Mouse (Mus musculus): ENCODE measurements around the gene Dnaja2. TPM values are rescaled to one million over a fixed set of nuclear protein-coding genes. Genes with fewer than 3 reads are reported as not detected.

The Dnaja2 gene
- polyA plus RNA-seq, 1 experiment from 2014 or later = 142 TPM

GRCm38 (mm10) chr8:85503065-85503464 lies 52.1 kb downstream of the Dnaja2 start:
- Histone ChIP-seq H3K4me1 (ENCODE audit: control insufficient read depth, insufficient read depth, low read length) (0 out of 2 replicates have a peak, but pooled peaks cover 4% of the 10 kb centered on the region), H3K27me3 (ENCODE audit: control insufficient read depth, insufficient read depth, low read length) (no peaks in the 10 kb centered on the region), H3K9me3 (replicated peaks; ENCODE audit: control insufficient read depth, low read length) (no peaks in the 10 kb centered on the region), H3K4me2 (no peak overlapping the region), H3K27ac (ENCODE audit: low read depth, low read length) (no peak overlapping the region), H3K9ac (ENCODE audit: low read depth, low read length) (no peak overlapping the region), H3K36me3 (ENCODE audit: control insufficient read depth, insufficient read depth, low read length) (peaks cover 3% of the 10 kb centered on the region; the same call in 1 of the 2 replicates), H3K4me3 (ENCODE audit: low read depth, low read length) (no peak overlapping the region)
- 64% methylated on average over 3 of the region's 3 CpGs for WGBS (ENCODE audit: insufficient replicate concordance)
- no peak for ATAC-seq (replicated peaks; ENCODE audit: insufficient number of reproducible peaks, low FRiP score, low TSS enrichment)

DNA sequence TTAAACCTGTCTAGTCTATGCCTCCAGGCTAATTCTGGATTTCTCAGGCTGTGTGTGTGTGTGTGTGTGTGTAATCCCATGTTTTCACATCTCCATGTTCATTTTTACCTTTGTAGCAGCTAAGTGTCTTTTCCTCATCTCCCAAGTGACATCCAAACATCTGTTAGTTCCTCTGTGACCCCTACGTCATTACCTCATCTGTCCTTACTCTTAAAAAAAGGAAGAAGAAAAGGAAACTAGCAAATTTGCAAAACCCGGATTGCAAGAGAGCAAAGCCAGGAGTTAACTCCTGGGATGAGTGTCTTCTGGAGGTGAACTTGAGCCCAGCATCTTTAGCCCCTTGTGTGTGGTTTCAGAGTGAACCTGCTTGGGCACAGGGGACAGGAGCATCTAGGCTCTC lies 52.8 kb downstream of the Dnaja2 start:
- no peak for ATAC-seq (replicated peaks; ENCODE audit: insufficient number of reproducible peaks, low FRiP score, low TSS enrichment)
- Histone ChIP-seq H3K27ac (ENCODE audit: low read depth, low read length) (no peak overlapping the region), H3K36me3 (ENCODE audit: control insufficient read depth, insufficient read depth, low read length) (peaks cover 3% of the 10 kb centered on the region; the same call in 1 of the 2 replicates), H3K9me3 (replicated peaks; ENCODE audit: control insufficient read depth, low read length) (no peaks in the 10 kb centered on the region), H3K27me3 (ENCODE audit: control insufficient read depth, insufficient read depth, low read length) (no peaks in the 10 kb centered on the region), H3K4me2 (no peak overlapping the region), H3K4me3 (ENCODE audit: low read depth, low read length) (no peak overlapping the region), H3K4me1 (ENCODE audit: control insufficient read depth, insufficient read depth, low read length) (0 out of 2 replicates have a peak, but pooled peaks cover 4% of the 10 kb centered on the region), H3K9ac (ENCODE audit: low read depth, low read length) (no peak overlapping the region)
- WGBS (ENCODE audit: insufficient replicate concordance) = 74% methylated on average over 2 of the region's 2 CpGs

GRCm38 (mm10) chr8:85500955-85501685 lies 54.0 kb downstream of the Dnaja2 start:
- Histone ChIP-seq H3K4me2 (no peak overlapping the region), H3K27me3 (ENCODE audit: control insufficient read depth, insufficient read depth, low read length) (no peaks in the 10 kb centered on the region), H3K36me3 (ENCODE audit: control insufficient read depth, insufficient read depth, low read length) (peaks cover 3% of the 10 kb centered on the region; the same call in 1 of the 2 replicates), H3K4me3 (ENCODE audit: low read depth, low read length) (no peak overlapping the region), H3K27ac (ENCODE audit: low read depth, low read length) (no peak overlapping the region), H3K4me1 (ENCODE audit: control insufficient read depth, insufficient read depth, low read length) (0 out of 2 replicates have a peak, but pooled peaks cover 4% of the 10 kb centered on the region), H3K9me3 (replicated peaks; ENCODE audit: control insufficient read depth, low read length) (no peaks in the 10 kb centered on the region), H3K9ac (ENCODE audit: low read depth, low read length) (no peak overlapping the region)
- ATAC-seq (replicated peaks; ENCODE audit: insufficient number of reproducible peaks, low FRiP score, low TSS enrichment) = no peak
- WGBS (ENCODE audit: insufficient replicate concordance) = 78% methylated on average over 11 of the region's 11 CpGs

- Histone ChIP-seq H3K9ac (ENCODE audit: low read depth, low read length) (no peak overlapping the region), H3K27me3 (ENCODE audit: control insufficient read depth, insufficient read depth, low read length) (no peaks in the 10 kb centered on the region), H3K36me3 (ENCODE audit: control insufficient read depth, insufficient read depth, low read length) (peaks cover 3% of the 10 kb centered on the region; the same call in 1 of the 2 replicates), H3K4me1 (ENCODE audit: control insufficient read depth, insufficient read depth, low read length) (0 out of 2 replicates have a peak, but pooled peaks cover 4% of the 10 kb centered on the region), H3K9me3 (replicated peaks; ENCODE audit: control insufficient read depth, low read length) (no peaks in the 10 kb centered on the region), H3K4me2 (no peak overlapping the region), H3K27ac (ENCODE audit: low read depth, low read length) (no peak overlapping the region), H3K4me3 (ENCODE audit: low read depth, low read length) (no peak overlapping the region)
- WGBS (ENCODE audit: insufficient replicate concordance) = 82% methylated on average over 10 of the region's 10 CpGs
- ATAC-seq (replicated peaks; ENCODE audit: insufficient number of reproducible peaks, low FRiP score, low TSS enrichment) = no peak
Observed at GRCm38 (mm10) chr8:85500460-85500859, 54.7 kb downstream of the Dnaja2 start.

GRCm38 (mm10) chr8:85498577-85498976 lies 56.6 kb downstream of the Dnaja2 start:
- Histone ChIP-seq H3K9ac (ENCODE audit: low read depth, low read length) (no peak overlapping the region), H3K27ac (ENCODE audit: low read depth, low read length) (no peak overlapping the region), H3K36me3 (ENCODE audit: control insufficient read depth, insufficient read depth, low read length) (no peaks in the 10 kb centered on the region), H3K27me3 (ENCODE audit: control insufficient read depth, insufficient read depth, low read length) (no peaks in the 10 kb centered on the region), H3K4me2 (no peak overlapping the region), H3K9me3 (replicated peaks; ENCODE audit: control insufficient read depth, low read length) (no peaks in the 10 kb centered on the region), H3K4me1 (ENCODE audit: control insufficient read depth, insufficient read depth, low read length) (0 out of 2 replicates have a peak, but pooled peaks cover 4% of the 10 kb centered on the region), H3K4me3 (ENCODE audit: low read depth, low read length) (no peak overlapping the region)
- 28% methylated on average over 2 of the region's 2 CpGs for WGBS (ENCODE audit: insufficient replicate concordance)
- no peak for ATAC-seq (replicated peaks; ENCODE audit: insufficient number of reproducible peaks, low FRiP score, low TSS enrichment)

GRCm38 (mm10) chr8:85496778-85497177 lies 58.4 kb downstream of the Dnaja2 start:
- Histone ChIP-seq H3K27ac (ENCODE audit: low read depth, low read length) (no peak overlapping the region), H3K27me3 (ENCODE audit: control insufficient read depth, insufficient read depth, low read length) (no peaks in the 10 kb centered on the region), H3K4me2 (no peak overlapping the region), H3K4me1 (ENCODE audit: control insufficient read depth, insufficient read depth, low read length) (0 out of 2 replicates have a peak, but pooled peaks cover 4% of the 10 kb centered on the region), H3K9ac (ENCODE audit: low read depth, low read length) (no peak overlapping the region), H3K9me3 (replicated peaks; ENCODE audit: control insufficient read depth, low read length) (no peaks in the 10 kb centered on the region), H3K4me3 (ENCODE audit: low read depth, low read length) (no peak overlapping the region), H3K36me3 (ENCODE audit: control insufficient read depth, insufficient read depth, low read length) (no peaks in the 10 kb centered on the region)
- WGBS (ENCODE audit: insufficient replicate concordance) = 83% methylated on average over 4 of the region's 4 CpGs
- ATAC-seq (replicated peaks; ENCODE audit: insufficient number of reproducible peaks, low FRiP score, low TSS enrichment) = no peak

DNA sequence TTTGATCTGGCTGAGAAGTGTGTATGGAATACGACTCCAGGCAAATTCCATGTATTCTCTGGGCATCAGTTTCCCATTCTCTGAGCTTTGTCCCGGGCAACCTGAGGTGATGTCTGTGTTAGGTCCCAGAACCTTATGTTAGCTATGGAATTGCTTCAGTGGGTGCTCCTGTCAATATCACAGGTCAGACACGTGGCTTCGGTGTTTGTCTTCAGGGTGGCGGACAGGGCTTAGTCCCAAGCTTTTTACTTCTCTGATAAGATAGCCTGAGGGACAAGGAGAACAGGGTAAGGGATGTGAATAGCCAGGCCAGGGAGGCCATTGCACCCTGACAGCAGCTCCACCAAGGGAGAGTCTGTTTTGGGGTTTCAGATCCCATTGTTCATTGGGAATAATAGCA lies 59.0 kb downstream of the Dnaja2 start:
- Histone ChIP-seq H3K36me3 (ENCODE audit: control insufficient read depth, insufficient read depth, low read length) (no peaks in the 10 kb centered on the region), H3K9ac (ENCODE audit: low read depth, low read length) (no peak overlapping the region), H3K4me3 (ENCODE audit: low read depth, low read length) (no peak overlapping the region), H3K9me3 (replicated peaks; ENCODE audit: control insufficient read depth, low read length) (no peaks in the 10 kb centered on the region), H3K4me2 (no peak overlapping the region), H3K27me3 (ENCODE audit: control insufficient read depth, insufficient read depth, low read length) (no peaks in the 10 kb centered on the region), H3K4me1 (ENCODE audit: control insufficient read depth, insufficient read depth, low read length) (0 out of 2 replicates have a peak, but pooled peaks cover 2% of the 10 kb centered on the region), H3K27ac (ENCODE audit: low read depth, low read length) (no peak overlapping the region)
- ATAC-seq (replicated peaks; ENCODE audit: insufficient number of reproducible peaks, low FRiP score, low TSS enrichment) = no peak
- WGBS (ENCODE audit: insufficient replicate concordance) = 55% methylated on average over 5 of the region's 5 CpGs

- Histone ChIP-seq H3K27me3 (ENCODE audit: control insufficient read depth, insufficient read depth, low read length) (no peaks in the 10 kb centered on the region), H3K4me3 (ENCODE audit: low read depth, low read length) (peak overlapping the region; percentile 78), H3K27ac (ENCODE audit: low read depth, low read length) (no peak overlapping the region), H3K9ac (ENCODE audit: low read depth, low read length) (peak overlapping the region; percentile 75), H3K4me2 (peak overlapping the region; percentile 100), H3K9me3 (replicated peaks; ENCODE audit: control insufficient read depth, low read length) (no peaks in the 10 kb centered on the region), H3K36me3 (ENCODE audit: control insufficient read depth, insufficient read depth, low read length) (no peaks in the 10 kb centered on the region), H3K4me1 (ENCODE audit: control insufficient read depth, insufficient read depth, low read length) (no peaks in the 10 kb centered on the region)
- ATAC-seq (replicated peaks; ENCODE audit: insufficient number of reproducible peaks, low FRiP score, low TSS enrichment) = peak; percentile 20; the same call in 1 of the 2 replicates
- 9% methylated on average over 44 of the region's 49 CpGs for WGBS (ENCODE audit: insufficient replicate concordance)
Observed at GRCm38 (mm10) chr8:85492940-85493931, 61.9 kb downstream of the Dnaja2 start.

All from heart, embryonic 11.5 days (tissue).